Mouse (Mus musculus) ES-E14 (cell line): ENCODE results near the gene Abca2. TPM values are rescaled to one million over a fixed set of nuclear protein-coding genes. Genes with fewer than 3 reads are reported as not detected.

ENCODE experiments used
- DNase-seq: peaks from one replicate; pipeline ENCODE4 v3.0.0-alpha.2; 2013; ENCODE audit warnings: low read depth, low spot score
- H3K27ac ChIP-seq: 2 replicates; pipeline ENCODE4 v1.5.1; 2012; ENCODE audit warnings: low read depth, mild to moderate bottlenecking, low read length, moderate library complexity, mixed read lengths; ENCODE audit not compliant: poor library complexity, insufficient read depth, severe bottlenecking
- H3K36me3 ChIP-seq: 2 replicates; pipeline ENCODE4 v1.6.1; 2012; ENCODE audit warnings: mild to moderate bottlenecking, low read length, moderate library complexity, mixed read lengths; ENCODE audit not compliant: control insufficient read depth, poor library complexity, insufficient read depth, severe bottlenecking
- H3K4me1 ChIP-seq, 2 experiments: fragments of 150-350 bp in 1 of 2; sonication (generic) in 1 of 2; 2 replicates each; pipeline ENCODE4 v1.6.1; 2012; ENCODE audit warnings: low read length in 2 of 2, mild to moderate bottlenecking in 1 of 2, mixed read lengths in 1 of 2; ENCODE audit not compliant: control insufficient read depth in 2 of 2, insufficient read depth in 2 of 2, poor library complexity in 1 of 2
- H3K4me3 ChIP-seq, 2 experiments: fragments of 150-350 bp in 1 of 2; sonication (generic) in 1 of 2; 2 replicates each; pipeline ENCODE4 v1.5.1; 2012; ENCODE audit warnings: low read length in 2 of 2, low read depth in 1 of 2, mild to moderate bottlenecking in 1 of 2, mixed read lengths in 1 of 2; ENCODE audit not compliant: insufficient read depth in 1 of 2, poor library complexity in 1 of 2, severe bottlenecking in 1 of 2
- H3K9ac ChIP-seq: 2 replicates; pipeline ENCODE4 v1.6.1; 2012; ENCODE audit warnings: low read depth, mild to moderate bottlenecking, low read length, mixed read lengths; ENCODE audit not compliant: poor library complexity, insufficient read depth, severe bottlenecking
- H3K9me3 ChIP-seq: fragments of 150-350 bp; sonication (generic); 2 replicates; pipeline ENCODE4 v1.6.1; 2012; ENCODE audit warnings: low read depth, mild to moderate bottlenecking, low read length; ENCODE audit not compliant: control insufficient read depth, insufficient read depth
- CHD2 ChIP-seq: IDR thresholded peaks from 2 replicates; pipeline ENCODE4 v1.6.1; 2014; ENCODE audit warnings: mild to moderate bottlenecking, low read depth, low read length, inconsistent platforms
- HCFC1 ChIP-seq: IDR thresholded peaks from 2 replicates; pipeline ENCODE4 v1.6.1; 2012; ENCODE audit warnings: low read length, inconsistent platforms, borderline replicate concordance; ENCODE audit not compliant: insufficient read depth
- MAFK ChIP-seq: IDR thresholded peaks from 2 replicates; pipeline ENCODE4 v1.6.1; 2014; ENCODE audit warnings: mild to moderate bottlenecking, low read depth, low read length, inconsistent platforms; ENCODE audit not compliant: insufficient read depth
- ZC3H11A ChIP-seq: IDR thresholded peaks from 2 replicates; pipeline ENCODE4 v1.6.1; 2012; ENCODE audit warnings: low read depth, mild to moderate bottlenecking, inconsistent platforms, low read length, borderline replicate concordance
- ZNF384 ChIP-seq: IDR thresholded peaks from 2 replicates; pipeline ENCODE4 v1.6.1; 2012; ENCODE audit warnings: low read depth, low read length, inconsistent platforms
- in situ Hi-C, 2 experiments: fragments of 600-800 bp; cut with MboI; formaldehyde crosslinking; loops; one replicate each; pipeline ENCODE4 v1.15.1; 2025; ENCODE audit warnings: low sequenced_read_pairs in 2 of 2, inconsistent platforms in 1 of 2; ENCODE audit not compliant: unreplicated experiment in 2 of 2
- total RNA-seq: library from RNA; depleted of rRNA; stranded (reverse); fragments of 300-350 nt; gene quantifications from 2 replicates; pipeline ENCODE4 v1.2.3, GENCODE M21; 2012

Abca2 gene
- total RNA-seq, 1 experiment = 12.6 TPM

- no peak overlapping the region for H3K4me3 ChIP-seq
- no peak for TF ChIP-seq ZC3H11A
- no peak for TF ChIP-seq ZNF384
- TF ChIP-seq MAFK = no peak
- in situ Hi-C loops = no loop called here
These were observed 56.6 kb downstream of the Abca2 start for GRCm38 (mm10) chr2:25484901-25485647.

GRCm38 (mm10) chr2:25487965-25488670 lies 59.6 kb downstream of the Abca2 start:
- Histone ChIP-seq H3K4me3 (no peak overlapping the region), H3K9ac (no peak overlapping the region), H3K36me3 (no peaks in the 10 kb centered on the region), H3K9me3 (no peaks in the 10 kb centered on the region), H3K4me1 (no peaks in the 10 kb centered on the region), H3K27ac (no peak overlapping the region)
- no peak for DNase-seq
- in situ Hi-C loops = no loop called here
- TF ChIP-seq CHD2 (no peak), MAFK (no peak), ZC3H11A (no peak), ZNF384 (no peak), HCFC1 (no peak)

More at GRCm38 (mm10) chr2:25484901-25485647, 56.6 kb downstream of the Abca2 start:
- DNase-seq = no peak
- no peaks in the 10 kb centered on the region for H3K4me1 ChIP-seq
- H3K36me3 ChIP-seq = no peaks in the 10 kb centered on the region
- no peaks in the 10 kb centered on the region for H3K9me3 ChIP-seq
- no peak overlapping the region for H3K9ac ChIP-seq
- H3K27ac ChIP-seq = no peak overlapping the region

- no peak for DNase-seq
- no peak for TF ChIP-seq MAFK
- no peak for TF ChIP-seq CHD2
- TF ChIP-seq ZNF384 = no peak
- TF ChIP-seq HCFC1 = no peak
- no peak for TF ChIP-seq ZC3H11A
- in situ Hi-C loops = no loop called here
- Histone ChIP-seq H3K4me1 (no peaks in the 10 kb centered on the region), H3K9me3 (no peaks in the 10 kb centered on the region), H3K36me3 (no peaks in the 10 kb centered on the region), H3K27ac (no peak overlapping the region), H3K4me3 (no peak overlapping the region), H3K9ac (no peak overlapping the region)
These were observed 60.2 kb downstream of the Abca2 start for GRCm38 (mm10) chr2:25488671-25489068.

- no peak for DNase-seq
- H3K4me3 ChIP-seq = no peak overlapping the region
- TF ChIP-seq CHD2 = no peak
- TF ChIP-seq MAFK = no peak
- TF ChIP-seq ZNF384 = no peak
- no peak for TF ChIP-seq HCFC1
- no peak for TF ChIP-seq ZC3H11A
- peaks cover 0 to 3% of the 10 kb centered on the region in 2 experiments; a peak in 1 of 4 replicates for H3K4me1 ChIP-seq
- H3K27ac ChIP-seq = no peak overlapping the region
- H3K36me3 ChIP-seq = no peaks in the 10 kb centered on the region
- in situ Hi-C loops = no loop called here
- no peak overlapping the region for H3K9ac ChIP-seq
- H3K9me3 ChIP-seq = no peaks in the 10 kb centered on the region
These were observed 64.5 kb downstream of the Abca2 start for GRCm38 (mm10) chr2:25492988-25493387.
